9 mouse cellular contexts compared by ENCODE assay signal in genomic region chr16:87307109-87307735, GRCm38 (mm10). TPM values are rescaled to one million over a fixed set of nuclear protein-coding genes. Genes with fewer than 3 reads are reported as not detected.
DNase-seq lines count a peak whose midpoint lies in the region; ATAC-seq and TF ChIP-seq lines count a peak whose summit lies in the region.
"Had no signal": no experiment of that assay in that cellular context is flagged by ENCODE, and none has a peak within 500 bp of the region (broad histone marks: within the 10 kb centered on the region; RNA-seq: fewer than 3 reads in every experiment).

No protein-coding gene starts in this region.

- no peak overlapping the region for H3K4me3 ChIP-seq in lung, adult 2 months (replicated peaks; ENCODE audit: extremely low read depth, low read depth, low read length)
- H3K4me3 ChIP-seq in intestine, embryonic 14.5 days (ENCODE audit: low read depth, low read length), result no peak overlapping the region
- H3K4me3 ChIP-seq in stomach, embryonic 15.5 days (replicated peaks), result no peak overlapping the region
- no peak overlapping the region for H3K4me3 ChIP-seq in forebrain, embryonic 13.5 days
- H3K4me3 ChIP-seq: midbrain, embryonic 13.5 days had no signal

- DNase-seq in lung, adult 18-20 months, result peak; percentile 14 to 25
- no peak for DNase-seq in lung, adult 2 months
- peak; percentile 22 to 63 for DNase-seq in frontal cortex, adult 2 months (ENCODE audit: extremely low spot score in 1 of 2, low spot score in 1 of 2)
- peak; percentile 55 for DNase-seq in intestine, embryonic 14.5 days (ENCODE audit: low spot score)
- no peak for DNase-seq in cerebellum, adult 11-12 months

- no peak for TF ChIP-seq POLR2A in lung, adult 2 months (IDR thresholded peaks at IDR 0.05; ENCODE audit: borderline replicate concordance, extremely low read depth, low read depth, low read length)

- peak overlapping the region; percentile 16; the same call in 1 of the 2 replicates for H3K4me2 ChIP-seq in intestine, embryonic 14.5 days (ENCODE audit: low read length)
- H3K4me2 ChIP-seq in stomach, embryonic 15.5 days, result no peak overlapping the region
- no peak overlapping the region for H3K4me2 ChIP-seq in forebrain, embryonic 13.5 days
- H3K4me2 ChIP-seq: midbrain, embryonic 13.5 days had no signal

- no peaks in the 10 kb centered on the region for H3K9me3 ChIP-seq in intestine, embryonic 14.5 days (ENCODE audit: control insufficient read depth, low read length)
- H3K9me3 ChIP-seq in stomach, embryonic 15.5 days, result no peaks in the 10 kb centered on the region
- no peaks in the 10 kb centered on the region for H3K9me3 ChIP-seq in forebrain, embryonic 13.5 days (replicated peaks)
- H3K9me3 ChIP-seq: midbrain, embryonic 13.5 days had no signal

- no peaks in the 10 kb centered on the region for H3K36me3 ChIP-seq in intestine, embryonic 14.5 days (ENCODE audit: control insufficient read depth, insufficient read depth, low read length)
- no peaks in the 10 kb centered on the region for H3K36me3 ChIP-seq in stomach, embryonic 15.5 days
- H3K36me3 ChIP-seq in forebrain, embryonic 13.5 days (ENCODE audit: poor library complexity, severe bottlenecking), result no peaks in the 10 kb centered on the region
- H3K36me3 ChIP-seq: midbrain, embryonic 13.5 days had no signal

- 27% methylated on average over 10 of the region's 10 CpGs for WGBS in lung, adult 2 months
- WGBS in intestine, embryonic 14.5 days, result 31% methylated on average over 10 of the region's 10 CpGs
- 34% methylated on average over 10 of the region's 10 CpGs for WGBS in stomach, embryonic 15.5 days
- WGBS in forebrain, embryonic 13.5 days, result 85% methylated on average over 10 of the region's 10 CpGs

- no peaks in the 10 kb centered on the region for H3K27me3 ChIP-seq in intestine, embryonic 14.5 days (replicated peaks; ENCODE audit: control insufficient read depth, insufficient read depth, low read length)
- no peaks in the 10 kb centered on the region for H3K27me3 ChIP-seq in stomach, embryonic 15.5 days (replicated peaks)
- no peaks in the 10 kb centered on the region for H3K27me3 ChIP-seq in forebrain, embryonic 13.5 days
- H3K27me3 ChIP-seq: midbrain, embryonic 13.5 days had no signal

- no peak overlapping the region for H3K9ac ChIP-seq in intestine, embryonic 14.5 days (ENCODE audit: low read length)
- H3K9ac ChIP-seq in stomach, embryonic 15.5 days, result no peak overlapping the region
- no peak overlapping the region for H3K9ac ChIP-seq in forebrain, embryonic 13.5 days
- H3K9ac ChIP-seq: midbrain, embryonic 13.5 days had no signal

- no peak for ATAC-seq in intestine, embryonic 14.5 days (replicated peaks; ENCODE audit: low FRiP score, low TSS enrichment, low read depth)
- peak; percentile 66; the same call in 1 of the 2 replicates for ATAC-seq in stomach, embryonic 15.5 days (ENCODE audit: insufficient read depth, low FRiP score, low read depth)
- no peak for ATAC-seq in megakaryocyte, adult 5-6 weeks (ENCODE audit: poor library complexity, severe bottlenecking)
- no peak for ATAC-seq in forebrain, embryonic 13.5 days
- ATAC-seq: midbrain, embryonic 13.5 days had no signal

- no peaks in the 10 kb centered on the region; the same call in 1 of the 2 replicates for H3K4me1 ChIP-seq in lung, adult 2 months (ENCODE audit: control insufficient read depth, insufficient read depth, low read length)
- peaks cover 3% of the 10 kb centered on the region; the same call in 1 of the 2 replicates for H3K4me1 ChIP-seq in intestine, embryonic 14.5 days (replicated peaks; ENCODE audit: control insufficient read depth, insufficient read depth, low read length)
- 0 out of 2 replicates have a peak, but pooled peaks cover 5% of the 10 kb centered on the region for H3K4me1 ChIP-seq in stomach, embryonic 15.5 days
- H3K4me1 ChIP-seq in forebrain, embryonic 13.5 days, result no peaks in the 10 kb centered on the region
- H3K4me1 ChIP-seq: midbrain, embryonic 13.5 days had no signal

- no peak overlapping the region for H3K27ac ChIP-seq in intestine, embryonic 14.5 days (ENCODE audit: low read depth)
- H3K27ac ChIP-seq in stomach, embryonic 15.5 days, result peak overlapping the region; percentile 27; the same call in 1 of the 2 replicates
- H3K27ac ChIP-seq in forebrain, embryonic 13.5 days, result no peak overlapping the region
- H3K27ac ChIP-seq: midbrain, embryonic 13.5 days had no signal

- no peak for TF ChIP-seq CTCF in lung, adult 2 months (IDR thresholded peaks at IDR 0.05; ENCODE audit: insufficient read depth, low read length)

RNA-seq across cellular contexts. Expression of gene N6amt1, which starts 46.8 kb away (rescaled TPM):
- 6.2 and 6.7 TPM in 2 replicates for polyA plus RNA-seq in lung, adult 2 months (2012; rRNA removed)
- 18.1 and 22.9 TPM in 2 replicates for polyA plus RNA-seq in frontal cortex, adult 2 months (2012; rRNA removed)
- polyA plus RNA-seq in intestine, embryonic 14.5 days (2014; fragmentation: Nextera tagmentation; extraction: Ambion mirVana), result 24.7 and 25.6 TPM in 2 replicates
- polyA plus RNA-seq in stomach, embryonic 15.5 days (2015; fragmentation: Nextera tagmentation; extraction: Ambion mirVana), result 22.2 and 24.8 TPM in 2 replicates
- total RNA-seq in megakaryocyte, adult 5-6 weeks (2015), result 9.1 and 9.5 TPM in 2 replicates
- total RNA-seq in megakaryocyte, adult 5-6 weeks (2017), result 6.3 and 6.9 TPM in 2 replicates
- polyA plus RNA-seq in forebrain, embryonic 13.5 days (2015; fragmentation: Nextera tagmentation; extraction: Ambion mirVana), result 17.5 and 18.5 TPM in 2 replicates

Comparison
In these comparisons a context has a peak if more than half of its experiments do, and no peak if none do; other contexts are left out.
1. DNase-seq: peak in lung, adult 18-20 months (2 of 2), frontal cortex, adult 2 months (2 of 2) and intestine, embryonic 14.5 days (single experiment); none in lung, adult 2 months (single experiment) and cerebellum, adult 11-12 months (single experiment).